Mouse (Mus musculus): ENCODE measurements around the gene Fam196a. TPM values are rescaled to one million over a fixed set of nuclear protein-coding genes. Genes with fewer than 3 reads are reported as not detected.

Gene Fam196a
- total and polyA plus RNA-seq, 2 experiments from 2014 or later, result 0.42 TPM; not detected in 1

- TF ChIP-seq EP300 (IDR thresholded peaks at IDR 0.05; ENCODE audit: low read depth) (no peak), CTCF (IDR thresholded peaks at IDR 0.05; ENCODE audit: low read depth) (no peak)
- WGBS, result 92% methylated on average over 2 of the region's 2 CpGs
- no peak for ATAC-seq (ENCODE audit: insufficient read depth, low read depth)
Measured at GRCm38 (mm10) chr7:134899462-134899861, 38.8 kb downstream of the Fam196a start.

DNA sequence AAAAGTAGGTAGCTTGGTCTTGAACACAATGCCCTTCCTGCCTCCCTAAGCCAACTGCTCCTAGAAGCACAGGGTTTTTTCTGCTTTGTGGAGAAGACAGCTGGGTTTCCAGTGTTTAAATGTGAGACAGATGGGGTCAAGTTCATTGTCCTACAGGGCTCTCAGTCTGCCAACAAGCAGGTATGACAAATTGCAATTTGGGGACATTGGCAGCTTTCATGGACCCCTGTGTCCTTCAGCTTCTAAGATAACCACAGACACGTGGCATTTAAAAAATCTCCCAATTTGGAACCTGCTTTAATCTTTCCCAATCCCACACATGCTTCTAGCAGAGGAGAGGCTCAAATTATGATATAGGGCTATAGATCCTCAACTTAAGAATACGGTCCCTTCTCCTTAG lies 43.6 kb downstream of the Fam196a start:
- ATAC-seq (ENCODE audit: insufficient read depth, low read depth) (no peak), DNase-seq (ENCODE audit: low spot score) (no peak)
- TF ChIP-seq EP300 (IDR thresholded peaks at IDR 0.05; ENCODE audit: low read depth) (no peak), CTCF (IDR thresholded peaks at IDR 0.05; ENCODE audit: low read depth) (no peak)
- peaks cover 4% of the 10 kb centered on the region for H3K4me1 ChIP-seq (ENCODE audit: control insufficient read depth, insufficient read depth)
- no peaks in the 10 kb centered on the region for H3K27me3 ChIP-seq (ENCODE audit: control insufficient read depth, insufficient read depth, low read length)
- H3K36me3 ChIP-seq (replicated peaks; ENCODE audit: control insufficient read depth, insufficient read depth, low read length), result no peaks in the 10 kb centered on the region; the same call in 1 of the 2 replicates
- H3K9me3 ChIP-seq (replicated peaks; ENCODE audit: control insufficient read depth, low read length), result no peaks in the 10 kb centered on the region
- H3K4me3 ChIP-seq (ENCODE audit: low read depth, low read length), result no peak overlapping the region
- 74% methylated on average over 2 of the region's 2 CpGs for WGBS
- no peak overlapping the region for H3K9ac ChIP-seq (replicated peaks; ENCODE audit: low read depth, low read length)
- no peak overlapping the region for H3K4me2 ChIP-seq (ENCODE audit: low read depth, low read length)
- H3K27ac ChIP-seq (ENCODE audit: low read depth), result no peak overlapping the region

More at GRCm38 (mm10) chr7:134899462-134899861, 38.8 kb downstream of the Fam196a start:
- Histone ChIP-seq H3K27ac (ENCODE audit: low read depth) (no peak overlapping the region), H3K4me1 (ENCODE audit: control insufficient read depth, insufficient read depth) (no peaks in the 10 kb centered on the region; the same call in 1 of the 2 replicates), H3K27me3 (ENCODE audit: control insufficient read depth, insufficient read depth, low read length) (no peaks in the 10 kb centered on the region), H3K4me2 (ENCODE audit: low read depth, low read length) (no peak overlapping the region), H3K9me3 (replicated peaks; ENCODE audit: control insufficient read depth, low read length) (no peaks in the 10 kb centered on the region), H3K4me3 (ENCODE audit: low read depth, low read length) (no peak overlapping the region), H3K9ac (replicated peaks; ENCODE audit: low read depth, low read length) (no peak overlapping the region), H3K36me3 (replicated peaks; ENCODE audit: control insufficient read depth, insufficient read depth, low read length) (no peaks in the 10 kb centered on the region)
- no peak for DNase-seq (ENCODE audit: low spot score)

DNA sequence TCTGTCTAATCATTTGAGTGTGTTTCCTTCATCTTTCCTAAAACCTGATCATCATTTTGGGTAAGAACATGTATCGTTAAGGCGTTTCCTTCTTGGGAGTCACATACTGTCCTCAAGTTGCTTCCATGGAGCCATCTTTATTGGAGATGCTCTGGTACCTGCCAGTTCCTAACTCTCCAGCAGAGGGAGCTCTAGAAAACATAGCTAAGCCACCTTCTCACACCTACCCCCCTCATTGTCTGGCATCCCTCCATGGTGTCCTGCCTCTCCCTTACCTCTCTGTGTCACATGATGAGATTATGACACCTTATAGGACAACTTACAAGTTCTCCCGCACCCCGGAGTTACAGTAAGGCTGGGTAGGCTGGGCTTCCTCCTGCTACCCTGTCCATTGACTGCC lies 45.3 kb downstream of the Fam196a start:
- H3K4me1 ChIP-seq (ENCODE audit: control insufficient read depth, insufficient read depth), result peaks cover 4% of the 10 kb centered on the region
- no peak overlapping the region for H3K9ac ChIP-seq (replicated peaks; ENCODE audit: low read depth, low read length)
- no peaks in the 10 kb centered on the region; the same call in 1 of the 2 replicates for H3K36me3 ChIP-seq (replicated peaks; ENCODE audit: control insufficient read depth, insufficient read depth, low read length)
- H3K4me2 ChIP-seq (ENCODE audit: low read depth, low read length), result no peak overlapping the region
- 90% methylated on average over 4 of the region's 4 CpGs for WGBS
- H3K27ac ChIP-seq (ENCODE audit: low read depth), result no peak overlapping the region
- H3K4me3 ChIP-seq (ENCODE audit: low read depth, low read length), result no peak overlapping the region
- no peaks in the 10 kb centered on the region for H3K27me3 ChIP-seq (ENCODE audit: control insufficient read depth, insufficient read depth, low read length)
- no peak for TF ChIP-seq EP300 (IDR thresholded peaks at IDR 0.05; ENCODE audit: low read depth)
- TF ChIP-seq CTCF (IDR thresholded peaks at IDR 0.05; ENCODE audit: low read depth), result peak; percentile 32
- no peaks in the 10 kb centered on the region for H3K9me3 ChIP-seq (replicated peaks; ENCODE audit: control insufficient read depth, low read length)
- no peak for ATAC-seq (ENCODE audit: insufficient read depth, low read depth)
- DNase-seq (ENCODE audit: low spot score), result no peak

DNA sequence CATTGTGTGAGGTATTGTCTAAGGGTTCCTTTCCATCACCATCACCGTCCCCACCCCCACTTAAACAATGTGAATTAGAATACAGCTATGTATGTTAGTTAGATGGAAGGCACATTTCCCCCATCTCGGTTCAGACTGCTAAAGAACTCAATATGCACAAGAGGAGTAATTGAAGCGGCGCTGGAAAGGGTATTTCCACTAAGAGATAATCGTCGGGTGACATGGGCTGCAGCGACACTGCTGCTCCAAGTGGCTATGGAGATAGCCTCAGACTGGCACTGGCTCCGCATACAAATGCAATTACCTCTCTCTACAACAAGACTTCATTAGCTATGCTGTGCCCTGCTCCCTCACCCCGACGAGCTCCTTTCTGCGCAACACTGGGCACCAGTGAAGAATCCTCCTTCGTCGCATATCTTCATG lies 45.8 kb downstream of the Fam196a start:
- Histone ChIP-seq H3K36me3 (replicated peaks; ENCODE audit: control insufficient read depth, insufficient read depth, low read length) (no peaks in the 10 kb centered on the region; the same call in 1 of the 2 replicates), H3K9ac (replicated peaks; ENCODE audit: low read depth, low read length) (no peak overlapping the region), H3K27ac (ENCODE audit: low read depth) (no peak overlapping the region), H3K4me1 (ENCODE audit: control insufficient read depth, insufficient read depth) (peaks cover 4% of the 10 kb centered on the region), H3K9me3 (replicated peaks; ENCODE audit: control insufficient read depth, low read length) (no peaks in the 10 kb centered on the region), H3K4me2 (ENCODE audit: low read depth, low read length) (no peak overlapping the region), H3K4me3 (ENCODE audit: low read depth, low read length) (no peak overlapping the region), H3K27me3 (ENCODE audit: control insufficient read depth, insufficient read depth, low read length) (no peaks in the 10 kb centered on the region)
- no peak for DNase-seq (ENCODE audit: low spot score)
- 82% methylated on average over 13 of the region's 13 CpGs for WGBS
- TF ChIP-seq CTCF (IDR thresholded peaks at IDR 0.05; ENCODE audit: low read depth), result no peak
- ATAC-seq (ENCODE audit: insufficient read depth, low read depth), result no peak

GRCm38 (mm10) chr7:134883516-134883915 lies 54.7 kb downstream of the Fam196a start:
- H3K4me3 ChIP-seq (ENCODE audit: low read depth, low read length), result no peak overlapping the region
- WGBS, result 74% methylated on average over 6 of the region's 6 CpGs
- H3K27ac ChIP-seq (ENCODE audit: low read depth), result no peak overlapping the region
- no peak for ATAC-seq (ENCODE audit: insufficient read depth, low read depth)
- no peaks in the 10 kb centered on the region for H3K27me3 ChIP-seq (ENCODE audit: control insufficient read depth, insufficient read depth, low read length)
- H3K9ac ChIP-seq (replicated peaks; ENCODE audit: low read depth, low read length), result no peak overlapping the region
- 0 out of 2 replicates have a peak, but pooled peaks cover 8% of the 10 kb centered on the region for H3K36me3 ChIP-seq (replicated peaks; ENCODE audit: control insufficient read depth, insufficient read depth, low read length)
- no peaks in the 10 kb centered on the region for H3K9me3 ChIP-seq (replicated peaks; ENCODE audit: control insufficient read depth, low read length)
- DNase-seq (ENCODE audit: low spot score), result no peak
- H3K4me2 ChIP-seq (ENCODE audit: low read depth, low read length), result no peak overlapping the region
- TF ChIP-seq CTCF (IDR thresholded peaks at IDR 0.05; ENCODE audit: low read depth), result no peak
- TF ChIP-seq EP300 (IDR thresholded peaks at IDR 0.05; ENCODE audit: low read depth), result no peak
- peaks cover 3% of the 10 kb centered on the region; the same call in 1 of the 2 replicates for H3K4me1 ChIP-seq (ENCODE audit: control insufficient read depth, insufficient read depth)

DNA sequence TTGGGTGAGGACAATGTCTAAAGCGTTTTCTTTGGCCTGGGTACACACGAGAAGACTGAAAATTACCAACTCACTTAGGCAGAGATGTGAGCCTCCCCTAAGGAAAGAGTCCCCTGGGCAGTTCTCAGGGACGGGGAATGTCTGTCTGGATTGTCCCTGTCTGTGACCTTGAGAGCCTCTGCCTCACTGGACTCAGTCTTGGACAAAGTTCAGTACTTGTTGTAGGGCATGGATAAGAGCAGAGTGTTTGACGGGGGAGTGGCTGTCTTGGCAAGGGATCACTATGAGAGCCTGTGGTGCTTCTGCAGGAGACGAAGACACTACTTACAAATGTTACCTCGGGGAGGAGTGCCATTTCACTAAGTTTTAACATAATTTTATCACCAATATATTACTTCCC lies 57.8 kb downstream of the Fam196a start:
- no peaks in the 10 kb centered on the region for H3K27me3 ChIP-seq (ENCODE audit: control insufficient read depth, insufficient read depth, low read length)
- TF ChIP-seq CTCF (IDR thresholded peaks at IDR 0.05; ENCODE audit: low read depth), result no peak
- no peak for TF ChIP-seq EP300 (IDR thresholded peaks at IDR 0.05; ENCODE audit: low read depth)
- DNase-seq (ENCODE audit: low spot score) (peak; percentile 12), ATAC-seq (ENCODE audit: insufficient read depth, low read depth) (no peak)
- 34% methylated on average over 6 of the region's 6 CpGs for WGBS
- no peaks in the 10 kb centered on the region for H3K9me3 ChIP-seq (replicated peaks; ENCODE audit: control insufficient read depth, low read length)
- peaks cover 21% of the 10 kb centered on the region; the same call in 1 of the 2 replicates for H3K36me3 ChIP-seq (replicated peaks; ENCODE audit: control insufficient read depth, insufficient read depth, low read length)
- no peak overlapping the region for H3K4me3 ChIP-seq (ENCODE audit: low read depth, low read length)
- peaks cover 3% of the 10 kb centered on the region; the same call in 1 of the 2 replicates for H3K4me1 ChIP-seq (ENCODE audit: control insufficient read depth, insufficient read depth)
- no peak overlapping the region for H3K27ac ChIP-seq (ENCODE audit: low read depth)
- H3K4me2 ChIP-seq (ENCODE audit: low read depth, low read length), result no peak overlapping the region
- H3K9ac ChIP-seq (replicated peaks; ENCODE audit: low read depth, low read length), result no peak overlapping the region
